Mouse (Mus musculus): Measurements from ENCODE around the gene Rtp3.
A peak's percentile ranks its signal among the peaks of the same experiment; 100 is the strongest.

Rtp3 gene

GRCm38 (mm10) chr9:110945343-110945742 lies 45.0 kb downstream of the Rtp3 start:
- DNase-seq (ENCODE audit: low read depth, low spot score), result peak; percentile 34

- peak; percentile 57 for DNase-seq (ENCODE audit: low read depth, low spot score)
These were observed 46.1 kb downstream of the Rtp3 start for GRCm38 (mm10) chr9:110944265-110944664.

GRCm38 (mm10) chr9:110937506-110938490 lies 52.6 kb downstream of the Rtp3 start:
- DNase-seq (ENCODE audit: low read depth, low spot score), result no peak

- no peak for DNase-seq (ENCODE audit: low read depth, low spot score)
These were observed 54.4 kb downstream of the Rtp3 start for GRCm38 (mm10) chr9:110935941-110936340.
